Mouse (Mus musculus) myocyte (in vitro differentiated cells): ENCODE measurements around the gene Cd248. TPM values are rescaled to one million over a fixed set of nuclear protein-coding genes. Genes with fewer than 3 reads are reported as not detected.

Experiments
- H3K27me3 ChIP-seq: one replicate; pipeline ENCODE4 v1.6.1; 2011; ENCODE audit not compliant: control insufficient read depth, insufficient read depth, insufficient read length
- H3K36me3 ChIP-seq: one replicate; pipeline ENCODE4 v1.6.1; 2011; ENCODE audit not compliant: control insufficient read depth, insufficient read depth
- H3K4me2 ChIP-seq: one replicate; pipeline ENCODE4 v1.6.1; 2011; ENCODE audit warnings: low read depth, control low read depth
- H3K4me3 ChIP-seq: one replicate; pipeline ENCODE4 v1.5.1; 2011; ENCODE audit warnings: mild to moderate bottlenecking, control low read depth, moderate library complexity
- H3K79me2 ChIP-seq: one replicate; pipeline ENCODE4 v1.6.1; 2011; ENCODE audit not compliant: control insufficient read depth, insufficient read depth
- H3ac ChIP-seq: one replicate; pipeline ENCODE4 v1.6.1; 2011; ENCODE audit not compliant: control insufficient read depth, insufficient read length
- CEBPB ChIP-seq: IDR thresholded peaks from 2 replicates; pipeline ENCODE4 v1.6.1; 2011; ENCODE audit warnings: mild to moderate bottlenecking, moderate library complexity; ENCODE audit not compliant: poor library complexity, insufficient read depth, severe bottlenecking
- E2F4 ChIP-seq: IDR thresholded peaks from one replicate; pipeline ENCODE4 v1.6.1; 2011; ENCODE audit warnings: mild to moderate bottlenecking, control low read depth, moderate library complexity; ENCODE audit not compliant: insufficient read depth
- MAX ChIP-seq: IDR thresholded peaks from one replicate; pipeline ENCODE4 v1.6.1; 2011; ENCODE audit warnings: low read depth, mild to moderate bottlenecking, control low read depth
- MYOD1 ChIP-seq, 3 experiments: IDR thresholded peaks; one replicate each; pipeline ENCODE4 v1.6.1; 2011; ENCODE audit warnings: control low read depth in 2 of 3, low read depth in 2 of 3, mild to moderate bottlenecking in 2 of 3, moderate library complexity in 1 of 3; ENCODE audit not compliant: insufficient read length in 2 of 3, control insufficient read depth in 1 of 3
- MYOG ChIP-seq, 3 experiments: IDR thresholded peaks; one replicate each; pipeline ENCODE4 v1.6.1; 2011; ENCODE audit warnings: control low read depth in 2 of 3, low read depth in 2 of 3, mild to moderate bottlenecking in 2 of 3; ENCODE audit not compliant: insufficient read length in 2 of 3, control insufficient read depth in 1 of 3, insufficient read depth in 1 of 3
- POLR2A ChIP-seq: IDR thresholded peaks from one replicate; pipeline ENCODE4 v1.6.1; 2011; ENCODE audit warnings: low read depth, mild to moderate bottlenecking, control low read depth, moderate library complexity; ENCODE audit not compliant: insufficient read length
- POLR2AphosphoS2 ChIP-seq: IDR thresholded peaks from one replicate; pipeline ENCODE4 v1.6.1; 2011; ENCODE audit warnings: low read depth, control low read depth; ENCODE audit not compliant: insufficient read length
- REST ChIP-seq: IDR thresholded peaks from one replicate; pipeline ENCODE4 v1.6.1; 2011; ENCODE audit warnings: mild to moderate bottlenecking, control low read depth, moderate library complexity; ENCODE audit not compliant: insufficient read depth, insufficient read length
- SRF ChIP-seq: IDR thresholded peaks from one replicate; pipeline ENCODE4 v1.6.1; 2011; ENCODE audit warnings: low read depth; ENCODE audit not compliant: control insufficient read depth, insufficient read length
- TCF12 ChIP-seq: IDR thresholded peaks from one replicate; pipeline ENCODE4 v1.6.1; 2011; ENCODE audit warnings: mild to moderate bottlenecking, control low read depth; ENCODE audit not compliant: poor library complexity, insufficient read depth, severe bottlenecking
- TCF3 ChIP-seq: IDR thresholded peaks from one replicate; pipeline ENCODE4 v1.6.1; 2011; ENCODE audit warnings: low read depth, control low read depth; ENCODE audit not compliant: insufficient read length
- USF1 ChIP-seq: IDR thresholded peaks from one replicate; pipeline ENCODE4 v1.6.1; 2011; ENCODE audit warnings: low read depth, mild to moderate bottlenecking, control low read depth, moderate library complexity
- polyA plus RNA-seq: library from polyadenylated mRNA; unstranded; fragments of >200 nt; fragmentation: generic; extraction: Trizol; gene quantifications from one replicate; pipeline ENCODE4 v1.2.1, GENCODE M21; 2012; ENCODE audit warnings: missing spikeins

The Cd248 gene
- polyA plus RNA-seq, 1 experiment = 10.4 TPM

GRCm38 (mm10) chr19:5108271-5108575, 40.3 kb downstream of the Cd248 start:
- H3K36me3 ChIP-seq = peaks cover 11% of the 10 kb centered on the region
- peaks cover 16% of the 10 kb centered on the region for H3K79me2 ChIP-seq
- no peak overlapping the region for H3K4me3 ChIP-seq
- no peak overlapping the region for H3K4me2 ChIP-seq
- H3ac ChIP-seq = no peak overlapping the region
- TF ChIP-seq USF1 (no peak), TCF3 (no peak), MYOG (IDR thresholded peaks at IDR 0.05; ENCODE audit: control insufficient read depth in 1 of 3, insufficient read depth in 1 of 3, insufficient read length in 2 of 3, low read depth in 2 of 3) (no peak), POLR2A (no peak), TCF12 (no peak), MYOD1 (IDR thresholded peaks at IDR 0.05; ENCODE audit: control insufficient read depth in 1 of 3, insufficient read length in 2 of 3, low read depth in 2 of 3) (no peak), MAX (no peak), SRF (no peak), CEBPB (no peak), REST (no peak), POLR2AphosphoS2 (no peak), E2F4 (no peak)
- H3K27me3 ChIP-seq = no peaks in the 10 kb centered on the region

DNA sequence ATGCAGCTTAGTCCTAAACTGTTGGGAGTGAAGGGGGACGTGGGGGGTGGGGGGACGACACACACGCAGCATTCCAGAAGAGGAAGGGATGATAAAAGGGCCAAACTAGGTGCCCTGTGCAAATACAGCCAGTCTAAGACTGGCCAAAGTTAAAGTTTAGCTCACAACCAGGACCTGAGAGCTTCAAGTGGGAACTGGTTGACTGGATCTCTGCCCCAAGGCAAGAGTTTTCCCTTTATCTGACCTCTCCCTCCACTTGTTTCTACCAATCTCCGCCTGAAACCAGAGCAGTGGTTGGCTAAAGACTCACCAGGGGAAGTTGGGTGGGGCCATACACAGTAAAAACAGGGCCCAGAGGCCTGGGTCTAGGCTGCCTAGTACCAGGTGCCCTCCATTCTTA, 40.8 kb downstream of the Cd248 start:
- H3K79me2 ChIP-seq = peaks cover 16% of the 10 kb centered on the region
- no peak overlapping the region for H3K4me2 ChIP-seq
- TF ChIP-seq POLR2AphosphoS2 = no peak
- no peak for TF ChIP-seq MYOD1 (IDR thresholded peaks at IDR 0.05; ENCODE audit: control insufficient read depth in 1 of 3, insufficient read length in 2 of 3, low read depth in 2 of 3)
- TF ChIP-seq TCF3 = no peak
- TF ChIP-seq MAX = no peak
- no peak for TF ChIP-seq POLR2A
- no peak for TF ChIP-seq USF1
- no peak for TF ChIP-seq CEBPB
- no peak for TF ChIP-seq REST
- TF ChIP-seq MYOG (IDR thresholded peaks at IDR 0.05; ENCODE audit: control insufficient read depth in 1 of 3, insufficient read depth in 1 of 3, insufficient read length in 2 of 3, low read depth in 2 of 3) = no peak
- no peak overlapping the region for H3ac ChIP-seq
- H3K36me3 ChIP-seq = peaks cover 13% of the 10 kb centered on the region
- H3K4me3 ChIP-seq = no peak overlapping the region
- H3K27me3 ChIP-seq = no peaks in the 10 kb centered on the region

GRCm38 (mm10) chr19:5109659-5110453, 42.0 kb downstream of the Cd248 start:
- no peak overlapping the region for H3K4me3 ChIP-seq
- H3K36me3 ChIP-seq = peaks cover 8% of the 10 kb centered on the region
- H3ac ChIP-seq = no peak overlapping the region
- no peaks in the 10 kb centered on the region for H3K27me3 ChIP-seq
- peaks cover 16% of the 10 kb centered on the region for H3K79me2 ChIP-seq
- H3K4me2 ChIP-seq = no peak overlapping the region
- no peak for TF ChIP-seq SRF
- TF ChIP-seq E2F4 = no peak
- TF ChIP-seq POLR2AphosphoS2 = no peak
- no peak for TF ChIP-seq MYOD1 (IDR thresholded peaks at IDR 0.05; ENCODE audit: control insufficient read depth in 1 of 3, insufficient read length in 2 of 3, low read depth in 2 of 3)
- no peak for TF ChIP-seq USF1
- TF ChIP-seq POLR2A = no peak
- TF ChIP-seq TCF12 = no peak
- TF ChIP-seq REST = no peak
- TF ChIP-seq TCF3 = no peak
- no peak for TF ChIP-seq CEBPB
- TF ChIP-seq MYOG (IDR thresholded peaks at IDR 0.05; ENCODE audit: control insufficient read depth in 1 of 3, insufficient read depth in 1 of 3, insufficient read length in 2 of 3, low read depth in 2 of 3) = no peak
- no peak for TF ChIP-seq MAX

DNA sequence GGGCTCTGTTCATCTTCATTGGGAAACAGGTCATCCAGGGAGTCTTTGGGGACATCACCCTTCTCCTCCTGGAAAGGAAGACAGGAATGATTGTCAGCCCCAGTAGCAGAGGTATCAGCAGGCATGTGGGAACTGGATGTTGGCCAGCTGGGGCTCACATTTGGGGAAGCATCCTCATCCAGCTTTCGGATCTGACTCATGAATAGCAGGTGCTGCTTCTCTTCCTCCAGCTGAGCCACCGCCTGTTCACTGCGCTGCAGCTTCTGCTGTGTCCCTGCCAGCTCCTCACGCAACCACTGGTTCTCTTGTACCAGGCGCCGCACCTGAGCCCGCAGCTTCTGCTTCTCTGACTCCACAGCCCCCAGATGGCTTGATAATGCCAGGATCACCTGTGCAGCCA, 45.9 kb downstream of the Cd248 start:
- H3K27me3 ChIP-seq = no peaks in the 10 kb centered on the region
- peaks cover 8% of the 10 kb centered on the region for H3K36me3 ChIP-seq
- TF ChIP-seq MAX (no peak), CEBPB (no peak), SRF (no peak), TCF12 (no peak)
- H3K4me2 ChIP-seq = no peak overlapping the region
- no peak overlapping the region for H3ac ChIP-seq
- H3K4me3 ChIP-seq = no peak overlapping the region
- peaks cover 11% of the 10 kb centered on the region for H3K79me2 ChIP-seq
